Mouse (Mus musculus) midbrain, embryonic 16.5 days (tissue): ENCODE measurements around the gene Sox8. TPM values are rescaled to one million over a fixed set of nuclear protein-coding genes. Genes with fewer than 3 reads are reported as not detected.

Experiments used
- ATAC-seq: fragments of 200-750 bp; cut with Nextera tagmentation; 2 replicates; pipeline ENCODE4 v1.8.0; 2017; ENCODE audit warnings: moderate TSS enrichment
- H3K27ac ChIP-seq: fragments of 300-500 bp; sonication (generic); 2 replicates; pipeline ENCODE4 v1.5.1; 2014; ENCODE audit warnings: mild to moderate bottlenecking, low read length, mixed read lengths
- H3K27me3 ChIP-seq: fragments of 300-500 bp; sonication (generic); 2 replicates; pipeline ENCODE4 v1.6.1; 2014; ENCODE audit warnings: low read depth, low read length, mixed read lengths; ENCODE audit not compliant: control insufficient read depth, insufficient read depth
- H3K36me3 ChIP-seq: fragments of 300-500 bp; sonication (generic); 2 replicates; pipeline ENCODE4 v1.6.1; 2014; ENCODE audit warnings: mild to moderate bottlenecking, low read length, moderate library complexity, mixed read lengths; ENCODE audit not compliant: control insufficient read depth, insufficient read depth
- H3K4me1 ChIP-seq: fragments of 300-500 bp; sonication (generic); 2 replicates; pipeline ENCODE4 v1.6.1; 2014; ENCODE audit warnings: mild to moderate bottlenecking, low read length, mixed read lengths; ENCODE audit not compliant: control insufficient read depth, insufficient read depth
- H3K4me2 ChIP-seq: fragments of 300-500 bp; sonication (generic); 2 replicates; pipeline ENCODE4 v1.6.1; 2014; ENCODE audit warnings: mild to moderate bottlenecking, low read length, mixed read lengths
- H3K4me3 ChIP-seq: fragments of 300-500 bp; sonication (generic); 2 replicates; pipeline ENCODE4 v1.5.1; 2014; ENCODE audit warnings: low read depth, mild to moderate bottlenecking, low read length, moderate library complexity, mixed read lengths
- H3K9ac ChIP-seq: fragments of 300-500 bp; sonication (generic); 2 replicates; pipeline ENCODE4 v1.6.1; 2014; ENCODE audit warnings: low read depth, low read length, mixed read lengths
- H3K9me3 ChIP-seq: fragments of 300-500 bp; sonication (generic); replicated peaks from 2 replicates; pipeline ENCODE4 v1.6.1; 2014; ENCODE audit warnings: mild to moderate bottlenecking, low read length, mixed read lengths; ENCODE audit not compliant: control insufficient read depth, poor library complexity, severe bottlenecking
- WGBS: fragments of 180-500 bp; shearing (Covaris S2); extraction: QIAGEN DNeasy Blood & Tissue Kit; methylation state at CpG from one replicate; pipeline ENCODE4 v1.1.7; 2014; 5-methylcytosine and 5-hydroxymethylcytosine counted together
- polyA plus RNA-seq: library from polyadenylated mRNA; unstranded; fragments of >200 nt; fragmentation: Nextera tagmentation; extraction: Ambion mirVana; gene quantifications from 2 replicates; pipeline ENCODE4 v1.2.1, GENCODE M21; 2015

Gene Sox8
- polyA plus RNA-seq, 1 experiment from 2014 or later = 16.2 TPM

DNA sequence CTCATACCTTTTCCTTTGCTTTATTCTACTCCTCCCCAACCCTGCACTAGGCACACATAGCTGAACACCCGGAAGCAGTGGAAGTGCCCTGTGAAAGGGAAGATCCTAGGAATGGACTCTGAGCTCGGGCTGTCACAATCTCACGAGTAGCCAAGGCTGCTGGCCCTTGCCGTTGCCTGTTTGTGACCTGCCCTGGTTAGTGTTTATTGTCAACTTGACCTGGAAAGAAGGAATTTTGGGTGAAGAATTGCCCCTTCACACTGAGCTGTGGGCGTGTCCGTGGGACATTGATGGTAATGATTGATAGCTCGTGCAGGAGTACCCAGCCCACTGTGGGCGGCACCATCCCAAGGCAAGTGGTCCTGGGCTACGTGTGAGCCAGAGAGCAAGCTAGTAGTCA is 14.2 kb upstream of the Sox8 start:
- ATAC-seq = no peak
- no peak overlapping the region for H3K4me2 ChIP-seq
- 94% methylated on average over 9 of the region's 9 CpGs for WGBS
- no peak overlapping the region for H3K4me3 ChIP-seq
- no peak overlapping the region for H3K27ac ChIP-seq
- H3K9ac ChIP-seq = no peak overlapping the region
- peaks cover 4% of the 10 kb centered on the region; the same call in 1 of the 2 replicates for H3K4me1 ChIP-seq
- H3K27me3 ChIP-seq = no peaks in the 10 kb centered on the region
- H3K36me3 ChIP-seq = no peaks in the 10 kb centered on the region
- H3K9me3 ChIP-seq = no peaks in the 10 kb centered on the region

DNA sequence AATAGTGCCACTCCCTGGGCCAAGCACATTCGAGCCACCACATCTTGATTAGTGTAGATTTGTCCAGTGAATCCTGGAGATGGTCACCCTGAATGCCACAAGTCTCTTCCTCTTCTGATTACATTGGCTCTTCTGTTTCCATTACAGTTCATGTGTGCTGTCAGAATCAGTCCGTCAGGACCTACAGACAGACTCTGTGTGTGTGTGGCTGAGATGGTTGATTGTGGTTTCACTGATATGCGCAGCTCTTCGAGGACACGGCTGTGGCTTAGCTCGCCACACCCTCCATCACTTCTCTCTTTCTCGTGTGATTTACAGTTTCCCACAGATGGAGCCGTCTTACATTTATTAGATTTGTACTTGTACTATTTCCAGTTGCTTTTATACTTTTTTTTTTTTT is 13.4 kb upstream of the Sox8 start:
- H3K36me3 ChIP-seq = no peaks in the 10 kb centered on the region
- peaks cover 6% of the 10 kb centered on the region; the same call in 1 of the 2 replicates for H3K4me1 ChIP-seq
- H3K4me3 ChIP-seq = no peak overlapping the region
- no peak for ATAC-seq
- H3K27ac ChIP-seq = no peak overlapping the region
- 94% methylated on average over 8 of the region's 8 CpGs for WGBS
- no peak overlapping the region for H3K4me2 ChIP-seq
- no peaks in the 10 kb centered on the region for H3K9me3 ChIP-seq
- no peak overlapping the region for H3K9ac ChIP-seq
- no peaks in the 10 kb centered on the region for H3K27me3 ChIP-seq

DNA sequence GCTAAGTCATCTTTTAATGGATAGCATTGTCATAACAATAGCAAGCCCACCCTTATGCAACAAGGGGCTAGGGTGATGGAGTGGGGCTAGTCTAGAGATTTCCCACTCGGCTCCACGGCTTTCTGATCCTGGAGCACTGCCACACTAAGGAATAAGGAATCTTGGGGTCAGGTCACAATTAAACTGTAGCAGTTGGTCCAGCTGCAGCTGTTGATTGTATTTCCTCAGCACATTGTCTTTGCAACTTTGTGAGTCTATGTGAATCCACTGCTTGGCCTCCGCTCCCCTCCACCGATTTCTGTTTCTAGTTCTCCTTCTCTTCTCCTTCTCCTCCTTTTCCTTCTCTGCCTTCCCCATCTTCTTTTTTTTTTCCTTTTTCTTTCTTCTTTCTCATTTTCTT is 12.6 kb upstream of the Sox8 start:
- Histone ChIP-seq H3K27ac (no peak overlapping the region), H3K4me2 (no peak overlapping the region), H3K27me3 (no peaks in the 10 kb centered on the region), H3K9ac (no peak overlapping the region), H3K4me1 (peaks cover 12% of the 10 kb centered on the region), H3K36me3 (no peaks in the 10 kb centered on the region), H3K4me3 (no peak overlapping the region), H3K9me3 (no peaks in the 10 kb centered on the region)
- no peak for ATAC-seq
- WGBS = 83% methylated on average over 4 of the region's 4 CpGs

DNA sequence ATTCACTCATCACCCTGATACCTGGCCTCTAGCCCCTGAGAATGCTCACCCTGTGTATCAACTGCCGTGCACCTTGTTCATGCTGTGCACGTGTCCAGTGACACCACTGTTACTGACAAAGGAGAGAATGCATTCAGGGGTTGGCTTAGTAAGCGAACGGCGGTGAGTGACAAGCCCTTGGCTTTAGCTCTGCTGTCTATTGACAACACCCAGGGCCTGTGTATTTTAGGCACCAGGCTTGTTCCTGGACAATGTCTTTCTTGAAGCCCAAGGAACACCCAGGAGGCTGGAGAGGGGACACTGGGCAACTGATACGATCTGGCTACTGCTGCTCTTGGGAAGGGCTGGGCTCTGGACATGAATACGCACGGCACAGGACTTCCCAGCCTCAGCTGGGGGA is 11.6 kb upstream of the Sox8 start:
- no peak for ATAC-seq
- no peak overlapping the region for H3K27ac ChIP-seq
- H3K9me3 ChIP-seq = no peaks in the 10 kb centered on the region
- H3K4me2 ChIP-seq = no peak overlapping the region
- WGBS = 77% methylated on average over 8 of the region's 8 CpGs
- no peak overlapping the region for H3K9ac ChIP-seq
- H3K36me3 ChIP-seq = no peaks in the 10 kb centered on the region
- peaks cover 12% of the 10 kb centered on the region for H3K4me1 ChIP-seq
- no peaks in the 10 kb centered on the region for H3K27me3 ChIP-seq
- no peak overlapping the region for H3K4me3 ChIP-seq

DNA sequence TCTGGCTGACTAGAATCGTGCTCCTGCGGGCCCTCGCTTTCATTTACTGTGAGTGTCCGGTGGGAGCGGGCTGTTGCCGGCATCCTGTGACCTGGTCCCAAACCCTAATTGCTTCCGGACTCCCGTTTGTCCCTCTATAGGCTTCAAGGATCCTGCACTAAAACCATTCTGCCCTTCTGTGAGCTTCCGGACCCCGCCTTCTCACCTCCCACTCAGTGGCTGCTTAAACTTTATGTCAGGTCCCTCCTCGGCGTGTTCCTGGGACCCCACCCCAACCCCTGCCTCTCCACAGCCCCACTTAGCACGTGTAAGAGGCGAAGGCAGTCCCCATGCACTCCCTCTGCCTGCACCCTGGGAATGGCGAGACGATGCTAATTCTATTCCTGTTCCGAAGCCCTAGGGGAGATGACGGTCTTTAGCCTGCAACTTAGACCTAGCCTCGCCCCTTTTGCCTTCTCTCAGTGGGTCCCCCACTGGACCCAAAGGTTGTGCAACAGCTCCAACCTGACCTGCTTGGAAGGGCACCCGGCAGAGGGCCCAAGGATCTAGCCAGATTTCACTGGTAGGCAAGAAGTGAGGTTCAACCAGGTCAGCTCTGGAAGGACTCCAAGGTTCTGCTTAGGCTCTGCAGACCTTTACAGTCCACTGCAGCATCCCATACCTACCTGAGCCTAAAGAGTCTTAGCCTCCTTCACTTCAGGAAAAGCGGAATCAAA is 9.0 kb upstream of the Sox8 start:
- Histone ChIP-seq H3K27me3 (no peaks in the 10 kb centered on the region), H3K36me3 (no peaks in the 10 kb centered on the region), H3K9me3 (no peaks in the 10 kb centered on the region), H3K27ac (peak overlapping the region; percentile 73), H3K4me2 (peak overlapping the region; percentile 86), H3K4me3 (peak overlapping the region; percentile 62), H3K9ac (peak overlapping the region; percentile 78), H3K4me1 (peaks cover 12% of the 10 kb centered on the region)
- peak; percentile 60 for ATAC-seq
- 6% methylated on average over 21 of the region's 21 CpGs for WGBS

DNA sequence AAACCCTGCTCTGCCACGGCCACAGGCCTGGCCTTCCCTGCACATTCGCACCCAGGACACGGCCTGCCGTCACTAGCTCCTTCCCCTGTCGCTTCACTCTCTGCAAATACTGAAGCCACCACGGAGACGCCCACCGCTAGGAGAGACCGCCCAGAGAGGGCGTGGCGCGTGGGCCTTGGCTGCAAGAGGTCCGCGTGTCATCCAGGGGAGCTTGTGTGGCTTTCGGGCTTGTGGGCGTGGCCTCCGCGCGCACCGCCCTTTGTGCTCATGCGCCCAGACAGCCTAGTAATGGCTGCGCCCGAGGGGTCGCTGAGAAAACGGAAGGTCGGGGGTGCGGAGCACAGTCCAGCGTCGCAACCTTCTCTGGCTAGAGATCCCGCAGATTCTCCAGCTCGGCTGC is 8.4 kb upstream of the Sox8 start, which contains the start of gene Lmf1:
Gene Lmf1 (plus strand): TSS at position 166 of the 400 bp plus-strand sequence.
- H3K27me3 ChIP-seq = no peaks in the 10 kb centered on the region
- peak within 1 kb of the TSS; percentile 73 for H3K27ac ChIP-seq
- H3K9me3 ChIP-seq = no peaks in the 10 kb centered on the region
- peak within 1 kb of the TSS; percentile 62 for H3K4me3 ChIP-seq
- H3K4me2 ChIP-seq = peak within 1 kb of the TSS; percentile 86
- peak; percentile 95 for ATAC-seq
- H3K4me1 ChIP-seq = peaks cover 12% of the 10 kb centered on the region
- WGBS = under 1% methylated on average over 31 of the region's 31 CpGs
- no peaks in the 10 kb centered on the region for H3K36me3 ChIP-seq
- H3K9ac ChIP-seq = peak within 1 kb of the TSS; percentile 78

DNA sequence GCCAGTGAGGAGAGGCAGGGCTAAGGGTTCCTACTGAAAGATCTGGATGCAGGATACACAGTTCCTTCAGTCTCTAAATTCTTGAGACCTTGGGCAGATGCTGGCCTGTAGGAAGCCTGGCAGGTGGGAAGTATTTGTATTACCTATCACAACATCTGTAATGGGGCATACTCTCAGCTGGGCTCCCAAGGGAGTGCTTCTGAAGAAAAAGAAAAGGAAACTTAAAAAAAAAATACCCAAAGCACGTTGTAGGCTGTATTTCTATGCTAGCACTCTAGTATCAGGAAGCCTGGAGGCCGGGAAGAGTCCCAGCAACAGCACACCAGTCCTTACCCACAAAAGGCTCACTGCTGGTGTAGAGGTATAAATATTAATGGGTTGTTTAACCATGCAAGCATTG is 7.2 kb upstream of the Sox8 start:
- 35% methylated on average over 2 of the region's 2 CpGs for WGBS
- peaks cover 12% of the 10 kb centered on the region for H3K4me1 ChIP-seq
- H3K27me3 ChIP-seq = no peaks in the 10 kb centered on the region
- no peak for ATAC-seq
- no peak overlapping the region for H3K27ac ChIP-seq
- no peaks in the 10 kb centered on the region for H3K9me3 ChIP-seq
- no peak overlapping the region for H3K4me2 ChIP-seq
- H3K9ac ChIP-seq = no peak overlapping the region
- H3K36me3 ChIP-seq = no peaks in the 10 kb centered on the region
- H3K4me3 ChIP-seq = no peak overlapping the region

DNA sequence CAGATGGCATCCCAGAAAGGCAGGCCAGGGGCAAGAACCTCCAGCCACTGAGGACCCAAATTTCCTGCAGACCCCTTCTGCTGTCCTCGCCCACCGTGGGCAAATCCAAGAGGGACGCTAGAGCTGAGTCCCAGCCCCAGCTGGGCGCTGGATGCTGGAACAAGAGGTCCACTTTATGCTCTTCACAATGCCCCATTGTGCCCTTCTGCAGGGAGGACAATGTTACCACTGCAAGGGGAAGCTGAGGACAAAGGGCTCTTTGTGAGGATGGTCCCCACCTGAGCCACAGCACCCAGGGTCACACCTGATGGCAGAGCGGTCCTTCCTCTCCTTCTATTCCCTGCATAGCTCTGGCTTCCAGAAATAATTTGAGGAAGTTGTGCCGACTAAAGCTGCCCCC is 6.8 kb upstream of the Sox8 start:
- no peaks in the 10 kb centered on the region for H3K9me3 ChIP-seq
- H3K4me1 ChIP-seq = peaks cover 12% of the 10 kb centered on the region
- H3K36me3 ChIP-seq = no peaks in the 10 kb centered on the region
- H3K27me3 ChIP-seq = peaks cover 3% of the 10 kb centered on the region; the same call in 1 of the 2 replicates
- no peak overlapping the region for H3K4me2 ChIP-seq
- H3K9ac ChIP-seq = no peak overlapping the region
- no peak overlapping the region for H3K4me3 ChIP-seq
- WGBS = 53% methylated on average over 6 of the region's 6 CpGs
- H3K27ac ChIP-seq = no peak overlapping the region
- ATAC-seq = no peak

DNA sequence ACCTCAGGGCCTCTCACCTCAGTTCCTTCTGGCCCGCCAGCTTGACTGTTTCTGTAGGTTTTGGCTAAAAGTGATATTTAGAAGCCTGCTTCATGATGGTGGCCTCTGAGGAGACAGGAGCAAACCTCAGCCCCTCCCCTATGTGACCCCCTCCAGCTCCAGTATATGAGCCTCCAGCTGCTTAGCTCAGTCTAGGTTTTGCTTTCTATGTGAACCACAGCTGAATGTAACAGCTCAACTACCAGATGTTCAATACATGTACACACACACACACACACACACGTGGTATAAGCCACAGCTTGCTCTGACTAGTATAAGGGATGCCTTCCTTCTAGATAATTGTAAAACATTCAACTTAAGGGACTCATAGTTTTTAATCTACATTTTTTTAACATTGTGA is 5.5 kb upstream of the Sox8 start:
- Histone ChIP-seq H3K36me3 (no peaks in the 10 kb centered on the region), H3K9me3 (no peaks in the 10 kb centered on the region), H3K4me2 (no peak overlapping the region), H3K27me3 (peaks cover 5% of the 10 kb centered on the region; the same call in 1 of the 2 replicates), H3K27ac (no peak overlapping the region), H3K4me1 (peaks cover 13% of the 10 kb centered on the region), H3K4me3 (no peak overlapping the region), H3K9ac (no peak overlapping the region)
- no peak for ATAC-seq
- 83% methylated on average over 2 of the region's 2 CpGs for WGBS
